Mouse (Mus musculus): ENCODE measurements around the gene Gpc5.
A peak's percentile ranks its signal among the peaks of the same experiment; 100 is the strongest.
"Not testable (repeated sequence)": the region's sequence is repeated elsewhere in the genome, so short reads cannot be mapped to it uniquely, and the experiment has no call there.

Gpc5 gene

GRCm38 (mm10) chr14:115092081-115092480, at the start of gene Gpc5:
Gpc5 (plus strand) TSS chr14:115092215.
- peak; percentile 80 for DNase-seq (ENCODE audit: low spot score)

GRCm38 (mm10) chr14:115042660-115043059, 49.4 kb upstream of the Gpc5 start:
- DNase-seq (ENCODE audit: low spot score): no peak

- no peak for DNase-seq (ENCODE audit: low spot score)
Observed at GRCm38 (mm10) chr14:115044016-115044415, 48.0 kb upstream of the Gpc5 start.

GRCm38 (mm10) chr14:115045712-115046111, 46.3 kb upstream of the Gpc5 start:
- no peak for DNase-seq (ENCODE audit: low spot score)

GRCm38 (mm10) chr14:115047316-115047715, 44.7 kb upstream of the Gpc5 start:
- no peak for DNase-seq (ENCODE audit: low spot score)

- DNase-seq (ENCODE audit: low spot score): no peak
Observed at GRCm38 (mm10) chr14:115047990-115048862, 43.8 kb upstream of the Gpc5 start.

GRCm38 (mm10) chr14:115048863-115049566, 43.0 kb upstream of the Gpc5 start:
- DNase-seq (ENCODE audit: low spot score): no peak

- DNase-seq (ENCODE audit: low spot score): no peak
Observed at GRCm38 (mm10) chr14:115049831-115050230, 42.2 kb upstream of the Gpc5 start.

GRCm38 (mm10) chr14:115051106-115051760, 40.8 kb upstream of the Gpc5 start:
- no peak for DNase-seq (ENCODE audit: low spot score)

GRCm38 (mm10) chr14:115052371-115052770, 39.6 kb upstream of the Gpc5 start:
- DNase-seq (ENCODE audit: low spot score): no peak

GRCm38 (mm10) chr14:115054252-115054651, 37.8 kb upstream of the Gpc5 start:
- no peak for DNase-seq (ENCODE audit: low spot score)

- DNase-seq (ENCODE audit: low spot score): no peak
Observed at GRCm38 (mm10) chr14:115057524-115057923, 34.5 kb upstream of the Gpc5 start.

GRCm38 (mm10) chr14:115066164-115066563, 25.9 kb upstream of the Gpc5 start:
- DNase-seq (ENCODE audit: low spot score): not testable (repeated sequence)

GRCm38 (mm10) chr14:115070534-115070933, 21.5 kb upstream of the Gpc5 start:
- no peak for DNase-seq (ENCODE audit: low spot score)

GRCm38 (mm10) chr14:115077340-115077739, 14.7 kb upstream of the Gpc5 start:
- no peak for DNase-seq (ENCODE audit: low spot score)

GRCm38 (mm10) chr14:115078064-115078463, 14.0 kb upstream of the Gpc5 start:
- no peak for DNase-seq (ENCODE audit: low spot score)

GRCm38 (mm10) chr14:115081728-115082502, 10.1 kb upstream of the Gpc5 start:
- no peak for DNase-seq (ENCODE audit: low spot score)

GRCm38 (mm10) chr14:115090516-115090915, 1.5 kb upstream of the Gpc5 start:
- DNase-seq (ENCODE audit: low spot score): no peak

- DNase-seq (ENCODE audit: low spot score): no peak
Observed at GRCm38 (mm10) chr14:115092510-115092909, 495 bp downstream of the Gpc5 start.

- DNase-seq (ENCODE audit: low spot score): no peak
Observed at GRCm38 (mm10) chr14:115092952-115093351, 937 bp downstream of the Gpc5 start.

- no peak for DNase-seq (ENCODE audit: low spot score)
Observed at GRCm38 (mm10) chr14:115100617-115101299, 8.7 kb downstream of the Gpc5 start.

Data from testis, postnatal 14 days (tissue).